Mouse (Mus musculus): Measurements from ENCODE around the gene St7. TPM values are rescaled to one million over a fixed set of nuclear protein-coding genes. Genes with fewer than 3 reads are reported as not detected.
A peak's percentile ranks its signal among the peaks of the same experiment; 100 is the strongest.
"Not testable (repeated sequence)": the region's sequence is repeated elsewhere in the genome, so short reads cannot be mapped to it uniquely, and the experiment has no call there.

St7 gene
- polyA plus RNA-seq, 1 experiment: 18.8 TPM

DNA sequence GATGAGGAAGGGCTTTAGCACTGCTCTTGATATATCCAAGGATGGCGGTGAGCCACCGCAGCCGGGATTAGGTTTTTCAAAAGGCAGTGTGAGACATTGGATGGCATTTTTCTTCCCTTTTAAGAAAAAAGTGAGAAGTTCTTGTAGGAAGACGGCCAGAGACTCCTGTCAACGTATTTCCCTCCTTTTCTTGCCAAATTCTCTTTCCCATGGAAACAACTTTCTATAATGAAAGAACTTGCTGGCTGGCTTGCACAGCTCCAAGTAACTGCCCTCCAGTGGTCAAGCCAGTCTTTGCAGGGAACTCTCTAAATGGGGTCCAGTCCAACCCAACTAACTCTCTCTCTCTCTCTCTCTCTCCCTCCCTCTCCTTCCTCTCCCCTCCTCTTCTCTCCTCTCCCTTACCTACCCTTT is 3.6 kb downstream of the St7 start:
- Histone ChIP-seq H3K27ac (ENCODE audit: control insufficient read depth, insufficient read depth, low read depth, low read length, poor library complexity) (no peak overlapping the region), H3K4me3 (replicated peaks; ENCODE audit: control insufficient read depth, low read depth, low read length) (no peak overlapping the region), H3K4me1 (ENCODE audit: control insufficient read depth, insufficient read depth, low read length) (no peaks in the 10 kb centered on the region)
- WGBS: 58% methylated on average over 5 of the region's 5 CpGs
- TF ChIP-seq CTCF (IDR thresholded peaks at IDR 0.05; ENCODE audit: control insufficient read depth, insufficient read depth, low read length) (peak; percentile 58), POLR2A (IDR thresholded peaks at IDR 0.05; ENCODE audit: borderline replicate concordance, control insufficient read depth, low read depth, low read length) (no peak)

DNA sequence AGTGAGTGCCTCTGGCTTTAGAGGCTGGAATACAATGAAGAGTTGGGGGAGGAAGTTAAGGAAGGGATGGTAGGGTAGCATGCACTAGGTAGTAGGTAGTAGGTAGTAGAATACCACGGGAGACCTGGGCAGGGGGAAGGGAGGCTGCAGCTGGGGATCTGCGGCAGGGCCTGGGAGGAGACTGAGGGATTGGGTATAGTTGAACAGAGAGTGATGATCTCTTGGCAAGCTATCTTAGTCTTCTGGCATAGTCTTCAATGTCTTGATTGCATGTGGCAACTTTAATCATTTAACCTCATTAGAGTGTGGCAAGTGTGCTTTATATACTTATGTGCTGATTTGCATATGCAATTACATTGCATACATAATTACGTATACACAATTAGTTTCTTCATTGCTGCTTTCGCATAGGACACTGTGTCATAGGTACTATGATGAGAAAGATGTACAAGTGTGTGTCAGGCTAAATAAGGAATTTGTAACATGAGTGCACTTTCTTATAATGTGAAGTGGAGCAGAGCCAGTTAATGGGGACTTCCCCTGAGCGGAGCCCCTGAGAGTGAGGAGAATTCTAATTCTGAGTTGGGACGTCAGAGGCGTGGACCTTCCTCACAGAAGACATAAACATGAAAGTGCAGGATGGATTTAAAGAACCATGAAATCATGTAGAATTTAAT is 8.3 kb downstream of the St7 start:
- H3K27ac ChIP-seq (ENCODE audit: control insufficient read depth, insufficient read depth, low read depth, low read length, poor library complexity): no peak overlapping the region
- WGBS: 82% methylated on average over 7 of the region's 7 CpGs
- H3K4me3 ChIP-seq (replicated peaks; ENCODE audit: control insufficient read depth, low read depth, low read length): no peak overlapping the region
- no peak for TF ChIP-seq POLR2A (IDR thresholded peaks at IDR 0.05; ENCODE audit: borderline replicate concordance, control insufficient read depth, low read depth, low read length)
- TF ChIP-seq CTCF (IDR thresholded peaks at IDR 0.05; ENCODE audit: control insufficient read depth, insufficient read depth, low read length): no peak
- no peaks in the 10 kb centered on the region for H3K4me1 ChIP-seq (ENCODE audit: control insufficient read depth, insufficient read depth, low read length)

DNA sequence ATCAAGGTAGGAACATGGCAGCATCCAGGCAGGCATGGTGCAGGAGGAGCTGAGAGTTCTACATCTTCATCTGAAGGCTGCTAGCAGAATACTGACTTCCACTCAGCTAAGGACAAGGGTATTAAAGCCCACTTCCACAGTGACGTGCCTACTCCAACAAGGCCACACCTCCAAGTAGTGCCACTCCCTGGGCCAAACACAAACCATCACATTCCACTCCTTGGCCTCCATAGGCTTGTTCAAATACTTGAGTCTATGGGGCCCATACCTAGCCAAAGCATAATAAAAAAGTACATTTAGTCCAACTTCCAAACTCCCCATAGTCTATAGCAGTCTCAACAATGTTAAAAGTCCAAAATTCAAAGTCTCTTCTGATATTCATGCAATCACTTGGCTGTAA is 11.3 kb downstream of the St7 start:
- H3K4me3 ChIP-seq (replicated peaks; ENCODE audit: control insufficient read depth, low read depth, low read length); H3K4me1 ChIP-seq (ENCODE audit: control insufficient read depth, insufficient read depth, low read length); H3K27ac ChIP-seq (ENCODE audit: control insufficient read depth, insufficient read depth, low read depth, low read length, poor library complexity): not testable (repeated sequence)
- WGBS: 83% methylated on average over 1 of the region's 1 CpGs

DNA sequence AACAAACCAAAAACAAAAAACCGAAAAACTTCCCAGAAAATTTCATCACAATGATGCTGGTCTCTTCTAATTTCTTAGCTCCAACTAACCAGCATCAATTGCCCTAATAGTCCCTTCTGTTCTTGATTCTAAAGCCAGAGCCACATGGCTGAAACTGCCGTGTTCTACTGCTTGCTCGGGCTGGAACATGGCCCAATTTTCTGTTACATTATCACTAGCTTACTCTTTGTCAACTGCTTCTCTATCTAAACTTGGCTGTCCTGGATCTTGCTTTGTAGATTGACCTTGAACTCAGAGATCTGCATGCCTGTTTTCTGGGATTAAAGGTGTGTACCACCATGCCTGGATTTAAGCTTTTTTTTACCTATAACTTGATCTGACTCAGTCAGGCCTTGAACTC is 13.2 kb downstream of the St7 start:
- Histone ChIP-seq H3K4me3 (replicated peaks; ENCODE audit: control insufficient read depth, low read depth, low read length) (no peak overlapping the region), H3K27ac (ENCODE audit: control insufficient read depth, insufficient read depth, low read depth, low read length, poor library complexity) (no peak overlapping the region), H3K4me1 (ENCODE audit: control insufficient read depth, insufficient read depth, low read length) (no peaks in the 10 kb centered on the region)
- no peak for TF ChIP-seq POLR2A (IDR thresholded peaks at IDR 0.05; ENCODE audit: borderline replicate concordance, control insufficient read depth, low read depth, low read length)
- no peak for TF ChIP-seq CTCF (IDR thresholded peaks at IDR 0.05; ENCODE audit: control insufficient read depth, insufficient read depth, low read length)
- 66% methylated on average over 3 of the region's 3 CpGs for WGBS

DNA sequence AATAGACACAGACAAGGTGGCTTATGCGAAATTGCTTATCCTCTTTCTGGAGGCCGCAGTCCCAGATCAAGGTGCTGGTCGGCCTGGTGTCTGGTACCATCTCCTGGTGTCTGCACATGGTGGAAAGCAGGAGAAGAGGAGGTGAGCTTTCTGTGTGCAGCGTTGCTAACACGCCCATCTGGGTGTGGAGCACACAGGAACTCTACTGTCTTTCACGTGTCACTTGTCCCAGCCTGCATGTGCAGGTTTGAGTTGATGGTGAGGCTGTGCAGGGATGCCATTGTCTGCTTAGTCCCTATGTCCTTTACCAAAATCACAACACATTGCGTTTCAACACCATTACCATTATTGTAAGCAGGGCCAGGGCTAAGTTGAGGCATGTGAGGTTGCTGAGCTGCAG is 26.2 kb downstream of the St7 start:
- Histone ChIP-seq H3K27ac (ENCODE audit: control insufficient read depth, insufficient read depth, low read depth, low read length, poor library complexity) (no peak overlapping the region), H3K4me3 (replicated peaks; ENCODE audit: control insufficient read depth, low read depth, low read length) (no peak overlapping the region), H3K4me1 (ENCODE audit: control insufficient read depth, insufficient read depth, low read length) (no peaks in the 10 kb centered on the region)
- 90% methylated on average over 7 of the region's 7 CpGs for WGBS
- TF ChIP-seq POLR2A (IDR thresholded peaks at IDR 0.05; ENCODE audit: borderline replicate concordance, control insufficient read depth, low read depth, low read length) (no peak), CTCF (IDR thresholded peaks at IDR 0.05; ENCODE audit: control insufficient read depth, insufficient read depth, low read length) (no peak)

DNA sequence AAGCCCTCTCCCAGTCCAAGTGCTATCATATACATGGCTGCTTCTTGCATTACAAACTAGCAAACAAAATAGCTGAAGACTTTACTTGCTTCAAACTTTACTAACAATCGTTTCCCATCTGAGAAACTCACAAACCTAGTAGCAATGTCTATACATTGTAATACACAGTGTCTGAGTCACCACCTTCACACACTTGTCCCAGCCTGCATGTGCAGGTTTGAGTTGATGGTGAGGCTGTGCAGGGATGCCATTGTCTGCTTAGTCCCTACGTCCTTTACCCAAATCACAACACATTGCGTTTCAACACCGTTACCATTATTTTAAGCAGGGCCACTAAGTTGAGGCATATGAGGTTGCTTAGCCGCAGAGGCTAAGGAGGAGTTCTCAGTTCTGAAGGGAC is 26.7 kb downstream of the St7 start:
- H3K4me1 ChIP-seq (ENCODE audit: control insufficient read depth, insufficient read depth, low read length): no peaks in the 10 kb centered on the region
- 94% methylated on average over 5 of the region's 5 CpGs for WGBS
- H3K27ac ChIP-seq (ENCODE audit: control insufficient read depth, insufficient read depth, low read depth, low read length, poor library complexity): no peak overlapping the region
- H3K4me3 ChIP-seq (replicated peaks; ENCODE audit: control insufficient read depth, low read depth, low read length): no peak overlapping the region
- no peak for TF ChIP-seq CTCF (IDR thresholded peaks at IDR 0.05; ENCODE audit: control insufficient read depth, insufficient read depth, low read length)
- TF ChIP-seq POLR2A (IDR thresholded peaks at IDR 0.05; ENCODE audit: borderline replicate concordance, control insufficient read depth, low read depth, low read length): no peak

DNA sequence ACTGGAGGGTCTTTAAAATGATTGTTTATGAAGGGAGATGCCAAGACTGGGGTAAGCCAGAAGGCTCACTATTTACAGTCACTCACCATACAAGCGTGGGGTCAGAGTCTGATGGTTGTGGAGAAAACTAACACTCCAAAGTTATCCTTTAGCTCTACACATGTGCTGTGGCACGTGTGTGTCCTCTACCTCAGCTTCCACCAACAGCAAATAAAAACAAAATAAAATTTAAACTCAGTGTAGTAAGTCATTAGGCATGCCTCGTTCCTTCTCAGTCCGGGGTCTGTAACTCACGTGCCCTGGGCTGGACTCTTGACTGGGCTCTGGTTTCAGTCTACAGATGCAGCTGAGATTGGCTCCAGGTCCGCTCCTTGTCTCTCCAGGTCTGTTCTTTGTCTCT is 27.3 kb downstream of the St7 start:
- H3K4me3 ChIP-seq (replicated peaks; ENCODE audit: control insufficient read depth, low read depth, low read length): no peak overlapping the region
- H3K4me1 ChIP-seq (ENCODE audit: control insufficient read depth, insufficient read depth, low read length): no peaks in the 10 kb centered on the region
- no peak for TF ChIP-seq CTCF (IDR thresholded peaks at IDR 0.05; ENCODE audit: control insufficient read depth, insufficient read depth, low read length)
- no peak for TF ChIP-seq POLR2A (IDR thresholded peaks at IDR 0.05; ENCODE audit: borderline replicate concordance, control insufficient read depth, low read depth, low read length)
- H3K27ac ChIP-seq (ENCODE audit: control insufficient read depth, insufficient read depth, low read depth, low read length, poor library complexity): no peak overlapping the region
- WGBS: 81% methylated on average over 6 of the region's 6 CpGs

DNA sequence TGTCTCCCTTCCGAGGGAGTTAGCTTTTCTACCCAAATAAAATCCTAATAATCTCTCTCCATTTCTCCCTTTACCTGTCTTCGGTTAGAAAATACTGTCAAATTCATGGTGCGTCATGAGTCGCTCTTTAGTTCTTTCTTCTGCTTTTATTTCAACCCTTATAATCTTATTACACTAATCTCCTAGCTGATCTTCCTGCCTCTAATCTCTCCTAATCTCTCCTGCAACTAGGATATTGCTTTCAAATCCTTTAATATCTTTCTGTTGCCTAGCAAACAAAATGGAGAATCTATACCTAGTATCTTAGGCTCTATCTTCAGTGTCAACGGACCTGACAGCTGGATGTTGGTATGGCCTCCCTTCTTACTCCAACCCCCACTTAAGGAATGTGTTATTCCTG is 29.0 kb downstream of the St7 start:
- TF ChIP-seq CTCF (IDR thresholded peaks at IDR 0.05; ENCODE audit: control insufficient read depth, insufficient read depth, low read length) (no peak), POLR2A (IDR thresholded peaks at IDR 0.05; ENCODE audit: borderline replicate concordance, control insufficient read depth, low read depth, low read length) (no peak)
- no peak overlapping the region for H3K27ac ChIP-seq (ENCODE audit: control insufficient read depth, insufficient read depth, low read depth, low read length, poor library complexity)
- 88% methylated on average over 5 of the region's 5 CpGs for WGBS

DNA sequence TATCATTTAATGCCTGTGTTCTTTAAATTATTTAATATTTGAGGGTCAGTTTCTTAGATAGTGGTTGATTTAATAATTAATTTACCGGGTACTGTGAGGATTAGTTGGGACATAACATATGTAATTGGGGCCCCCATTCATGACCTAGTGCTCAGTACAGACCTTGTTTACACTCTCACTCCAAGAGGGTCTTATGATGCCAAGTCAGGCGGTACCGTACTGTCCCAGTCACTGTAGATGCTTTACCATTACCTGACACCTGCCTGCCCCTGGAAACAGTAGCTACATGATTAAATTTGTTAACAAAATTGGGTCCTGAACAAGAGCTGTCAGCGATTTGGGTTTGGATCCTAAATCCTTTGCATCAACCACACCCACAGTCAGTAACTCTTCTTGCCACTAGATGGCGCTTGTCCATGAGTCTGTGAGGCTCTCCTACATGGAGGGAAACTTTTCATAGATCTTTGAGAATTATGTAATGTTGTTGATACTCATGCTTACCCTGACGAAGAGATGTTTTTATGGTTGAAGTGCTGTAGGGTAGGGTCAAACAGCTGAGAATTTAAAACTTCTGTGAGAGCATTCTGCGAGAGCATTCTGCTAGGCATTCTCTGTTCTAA is 33.2 kb downstream of the St7 start:
- TF ChIP-seq POLR2A (IDR thresholded peaks at IDR 0.05; ENCODE audit: borderline replicate concordance, control insufficient read depth, low read depth, low read length) (no peak), CTCF (IDR thresholded peaks at IDR 0.05; ENCODE audit: control insufficient read depth, insufficient read depth, low read length) (peak; percentile 40)
- H3K4me3 ChIP-seq (replicated peaks; ENCODE audit: control insufficient read depth, low read depth, low read length): no peak overlapping the region
- WGBS: 46% methylated on average over 7 of the region's 7 CpGs
- peaks cover 1% of the 10 kb centered on the region; the same call in 1 of the 2 replicates for H3K4me1 ChIP-seq (ENCODE audit: control insufficient read depth, insufficient read depth, low read length)
- H3K27ac ChIP-seq (ENCODE audit: control insufficient read depth, insufficient read depth, low read depth, low read length, poor library complexity): no peak overlapping the region

More for the DNA sequence above, 29.0 kb downstream of the St7 start:
- Histone ChIP-seq H3K4me3 (replicated peaks; ENCODE audit: control insufficient read depth, low read depth, low read length) (no peak overlapping the region), H3K4me1 (ENCODE audit: control insufficient read depth, insufficient read depth, low read length) (peaks cover 1% of the 10 kb centered on the region; the same call in 1 of the 2 replicates)
